8 mouse cellular contexts compared by ENCODE assay signal in genomic region chr15:99259167-99259729, GRCm38 (mm10). TPM values are rescaled to one million over a fixed set of nuclear protein-coding genes. Genes with fewer than 3 reads are reported as not detected.
DNase-seq lines count a peak whose midpoint lies in the region; ATAC-seq and TF ChIP-seq lines count a peak whose summit lies in the region.

No protein-coding gene starts in this region.

- WGBS in kidney, postnatal 0 days = 56% methylated on average over 8 of the region's 8 CpGs
- WGBS in forebrain, embryonic 16.5 days = 67% methylated on average over 8 of the region's 8 CpGs
- 56% methylated on average over 8 of the region's 8 CpGs for WGBS in liver, embryonic 13.5 days (ENCODE audit: insufficient replicate concordance)
- WGBS in neural tube, embryonic 14.5 days = 70% methylated on average over 8 of the region's 8 CpGs

- H3K4me2 ChIP-seq in kidney, postnatal 0 days (ENCODE audit: low read length) = peak overlapping the region; percentile 50
- peak overlapping the region; percentile 30 for H3K4me2 ChIP-seq in forebrain, embryonic 16.5 days (ENCODE audit: low read length)
- H3K4me2 ChIP-seq in liver, embryonic 13.5 days = peak overlapping the region; percentile 42
- H3K4me2 ChIP-seq in neural tube, embryonic 14.5 days (ENCODE audit: low read depth, low read length) = peak overlapping the region; percentile 23; the same call in 1 of the 2 replicates

- peak; percentile 35; the same call in 1 of the 2 replicates for ATAC-seq in kidney, postnatal 0 days (replicated peaks; ENCODE audit: low FRiP score, low read depth)
- ATAC-seq in forebrain, embryonic 16.5 days = no peak
- peak; percentile 50 for ATAC-seq in liver, embryonic 13.5 days (ENCODE audit: low read depth)
- peak; percentile 50; the same call in 1 of the 2 replicates for ATAC-seq in neural tube, embryonic 14.5 days (ENCODE audit: low read depth)

- no peaks in the 10 kb centered on the region for H3K36me3 ChIP-seq in kidney, postnatal 0 days (ENCODE audit: insufficient read depth, low read length)
- no peaks in the 10 kb centered on the region for H3K36me3 ChIP-seq in forebrain, embryonic 16.5 days (ENCODE audit: control insufficient read depth, insufficient read depth)
- H3K36me3 ChIP-seq in liver, embryonic 13.5 days = no peaks in the 10 kb centered on the region
- no peaks in the 10 kb centered on the region for H3K36me3 ChIP-seq in neural tube, embryonic 14.5 days (ENCODE audit: control insufficient read depth, insufficient read depth, low read length)

- H3K27me3 ChIP-seq in kidney, postnatal 0 days (ENCODE audit: insufficient read depth, low read length) = no peaks in the 10 kb centered on the region
- H3K27me3 ChIP-seq in forebrain, embryonic 16.5 days (replicated peaks; ENCODE audit: control insufficient read depth, insufficient read depth, low read length) = no peaks in the 10 kb centered on the region
- H3K27me3 ChIP-seq in liver, embryonic 13.5 days = no peaks in the 10 kb centered on the region
- H3K27me3 ChIP-seq in neural tube, embryonic 14.5 days (ENCODE audit: control insufficient read depth, insufficient read depth, low read length) = no peaks in the 10 kb centered on the region

- DNase-seq in kidney, postnatal 0 days (ENCODE audit: low spot score) = no peak
- DNase-seq in kidney, postnatal 4 days = no peak
- DNase-seq in liver, embryonic 13.5 days = no peak
- DNase-seq in spleen, adult 18-20 months = no peak
- no peak for DNase-seq in layer of hippocampus, adult 9-10 months (ENCODE audit: low spot score)
- DNase-seq in cerebellum, adult 9-11 months = no peak

- no peaks in the 10 kb centered on the region for H3K9me3 ChIP-seq in kidney, postnatal 0 days (replicated peaks; ENCODE audit: low read length)
- H3K9me3 ChIP-seq in forebrain, embryonic 16.5 days (ENCODE audit: control insufficient read depth, low read length) = no peaks in the 10 kb centered on the region
- H3K9me3 ChIP-seq in liver, embryonic 13.5 days (replicated peaks) = no peaks in the 10 kb centered on the region
- no peaks in the 10 kb centered on the region for H3K9me3 ChIP-seq in neural tube, embryonic 14.5 days (ENCODE audit: control insufficient read depth, low read length)

- no peak overlapping the region for H3K9ac ChIP-seq in kidney, postnatal 0 days (ENCODE audit: low read depth, low read length)
- no peak overlapping the region for H3K9ac ChIP-seq in forebrain, embryonic 16.5 days (replicated peaks; ENCODE audit: low read depth, low read length)
- H3K9ac ChIP-seq in liver, embryonic 13.5 days = no peak overlapping the region
- no peak overlapping the region for H3K9ac ChIP-seq in neural tube, embryonic 14.5 days (replicated peaks; ENCODE audit: low read depth, low read length)

- H3K27ac ChIP-seq in kidney, postnatal 0 days = peak overlapping the region; percentile 50; the same call in 1 of the 2 replicates
- H3K27ac ChIP-seq in forebrain, embryonic 16.5 days (ENCODE audit: low read length) = no peak overlapping the region
- no peak overlapping the region for H3K27ac ChIP-seq in liver, embryonic 13.5 days
- H3K27ac ChIP-seq in neural tube, embryonic 14.5 days (ENCODE audit: low read depth, low read length) = no peak overlapping the region

- no peaks in the 10 kb centered on the region; the same call in 1 of the 2 replicates for H3K4me1 ChIP-seq in kidney, postnatal 0 days (replicated peaks; ENCODE audit: insufficient read depth, low read length)
- H3K4me1 ChIP-seq in forebrain, embryonic 16.5 days (replicated peaks; ENCODE audit: control insufficient read depth, insufficient read depth, low read length) = no peaks in the 10 kb centered on the region
- peaks cover 25% of the 10 kb centered on the region for H3K4me1 ChIP-seq in liver, embryonic 13.5 days (replicated peaks)
- H3K4me1 ChIP-seq in neural tube, embryonic 14.5 days (ENCODE audit: control insufficient read depth, insufficient read depth, low read length) = no peaks in the 10 kb centered on the region

- TF ChIP-seq CTCF in kidney, postnatal 0 days (IDR thresholded peaks at IDR 0.05; ENCODE audit: low read depth) = no peak

- H3K4me3 ChIP-seq in kidney, postnatal 0 days (replicated peaks; ENCODE audit: low read depth, low read length) = no peak overlapping the region
- H3K4me3 ChIP-seq in forebrain, embryonic 16.5 days (replicated peaks; ENCODE audit: low read length) = no peak overlapping the region
- H3K4me3 ChIP-seq in liver, embryonic 13.5 days (replicated peaks) = no peak overlapping the region
- no peak overlapping the region; the same call in 1 of the 2 replicates for H3K4me3 ChIP-seq in neural tube, embryonic 14.5 days (ENCODE audit: low read depth, low read length)

RNA-seq across cellular contexts. Expression of gene Mcrs1, which starts 7.5 kb away (rescaled TPM):
- 135 and 138 TPM in 2 replicates for polyA plus RNA-seq in kidney, postnatal 0 days (2015; fragmentation: Nextera tagmentation; extraction: Ambion mirVana)
- polyA plus RNA-seq in forebrain, embryonic 16.5 days (2015; fragmentation: Nextera tagmentation; extraction: Ambion mirVana) = 207 and 220 TPM in 2 replicates
- 59.0 and 59.2 TPM in 2 replicates for polyA plus RNA-seq in liver, embryonic 13.5 days (2015; fragmentation: Nextera tagmentation; extraction: Ambion mirVana)
- 202 and 213 TPM in 2 replicates for polyA plus RNA-seq in neural tube, embryonic 14.5 days (2014; fragmentation: Nextera tagmentation; extraction: Ambion mirVana)

RNA-seq across cellular contexts. Expression of gene Kcnh3, which starts 34.6 kb away (rescaled TPM):
- polyA plus RNA-seq in kidney, postnatal 0 days (2015; fragmentation: Nextera tagmentation; extraction: Ambion mirVana) = 0.32 and 0.55 TPM in 2 replicates
- 4.5 and 5.6 TPM in 2 replicates for polyA plus RNA-seq in forebrain, embryonic 16.5 days (2015; fragmentation: Nextera tagmentation; extraction: Ambion mirVana)
- polyA plus RNA-seq in liver, embryonic 13.5 days (2015; fragmentation: Nextera tagmentation; extraction: Ambion mirVana) = 0.05 and 0.06 TPM in 2 replicates
- 0.63 and 0.66 TPM in 2 replicates for polyA plus RNA-seq in neural tube, embryonic 14.5 days (2014; fragmentation: Nextera tagmentation; extraction: Ambion mirVana)

RNA-seq across cellular contexts. Expression of gene Prpf40b, which starts 35.6 kb away (rescaled TPM):
- polyA plus RNA-seq in kidney, postnatal 0 days (2015; fragmentation: Nextera tagmentation; extraction: Ambion mirVana) = 38.3 and 42.7 TPM in 2 replicates
- polyA plus RNA-seq in forebrain, embryonic 16.5 days (2015; fragmentation: Nextera tagmentation; extraction: Ambion mirVana) = 111 and 129 TPM in 2 replicates
- 8.2 and 8.9 TPM in 2 replicates for polyA plus RNA-seq in liver, embryonic 13.5 days (2015; fragmentation: Nextera tagmentation; extraction: Ambion mirVana)
- 96.9 and 113 TPM in 2 replicates for polyA plus RNA-seq in neural tube, embryonic 14.5 days (2014; fragmentation: Nextera tagmentation; extraction: Ambion mirVana)

RNA-seq across cellular contexts. Expression of gene Fam186b, which starts 36.4 kb away (rescaled TPM):
- polyA plus RNA-seq in kidney, postnatal 0 days (2015; fragmentation: Nextera tagmentation; extraction: Ambion mirVana) = 0.22 and 0.47 TPM in 2 replicates
- 0.42 and 0.50 TPM in 2 replicates for polyA plus RNA-seq in forebrain, embryonic 16.5 days (2015; fragmentation: Nextera tagmentation; extraction: Ambion mirVana)
- 0.06 TPM in 1 of 2 replicates, not detected in the other for polyA plus RNA-seq in liver, embryonic 13.5 days (2015; fragmentation: Nextera tagmentation; extraction: Ambion mirVana)
- polyA plus RNA-seq in neural tube, embryonic 14.5 days (2014; fragmentation: Nextera tagmentation; extraction: Ambion mirVana) = 0.53 and 0.66 TPM in 2 replicates
